Mouse (Mus musculus): ENCODE measurements around the gene Aff3. TPM values are rescaled to one million over a fixed set of nuclear protein-coding genes. Genes with fewer than 3 reads are reported as not detected.

The Aff3 gene
- total RNA-seq, 2 experiments from 2014 or later: 3.4 to 3.7 TPM

DNA sequence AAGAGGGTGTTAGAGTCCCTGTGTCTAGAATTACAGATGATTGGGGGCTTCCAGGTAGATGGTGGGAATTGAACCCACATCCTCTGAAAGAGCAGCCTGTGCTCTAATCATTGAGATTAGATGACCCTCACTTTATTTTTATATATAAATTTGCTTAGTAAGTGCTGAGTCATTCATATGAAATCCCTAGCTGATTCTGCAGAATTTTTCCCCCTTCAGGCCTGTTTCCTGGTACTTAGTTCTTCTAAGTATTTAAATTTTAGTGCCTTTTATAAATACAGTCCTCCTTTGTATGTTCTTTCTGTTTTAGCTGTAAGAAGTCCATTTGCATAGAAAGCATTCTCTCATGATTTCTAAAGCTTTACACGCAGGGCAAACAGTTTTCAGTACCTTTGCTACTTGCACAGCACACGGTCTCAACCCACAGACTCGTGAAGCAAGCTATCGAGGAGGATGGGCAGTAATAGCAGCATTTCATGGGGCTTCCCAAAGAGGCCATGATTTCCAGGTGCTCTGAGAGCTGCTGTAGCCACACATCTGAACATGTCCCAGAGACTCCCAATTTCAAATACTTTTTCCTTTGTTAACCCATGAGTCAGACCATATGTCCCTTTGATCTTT is 5.7 kb downstream of the Aff3 start:
- DNase-seq: no peak
- intact Hi-C loops (cut with DNase I; ENCODE audit: low total_unique reads): no loop called here

DNA sequence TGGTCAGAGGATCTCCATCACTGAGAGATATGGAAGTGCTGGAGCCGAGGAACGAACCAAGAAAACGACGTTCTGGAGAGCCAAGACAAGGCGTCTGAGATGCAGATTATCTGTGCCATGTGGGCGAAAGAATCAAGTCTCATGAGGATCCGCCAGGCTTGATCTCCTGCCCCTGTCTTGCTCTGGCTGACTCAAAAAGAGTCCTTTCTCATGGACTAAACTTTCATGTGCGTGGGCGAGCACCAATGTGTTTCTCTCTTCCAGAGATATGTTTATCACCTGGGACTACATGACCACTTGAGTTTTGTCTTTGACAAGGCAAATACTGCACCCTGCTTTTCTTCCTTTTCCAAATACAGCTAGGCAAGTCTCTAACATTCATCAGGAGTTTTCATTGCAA is 6.4 kb downstream of the Aff3 start:
- intact Hi-C loops (cut with DNase I; ENCODE audit: low total_unique reads): no loop called here
- no peak for DNase-seq

DNA sequence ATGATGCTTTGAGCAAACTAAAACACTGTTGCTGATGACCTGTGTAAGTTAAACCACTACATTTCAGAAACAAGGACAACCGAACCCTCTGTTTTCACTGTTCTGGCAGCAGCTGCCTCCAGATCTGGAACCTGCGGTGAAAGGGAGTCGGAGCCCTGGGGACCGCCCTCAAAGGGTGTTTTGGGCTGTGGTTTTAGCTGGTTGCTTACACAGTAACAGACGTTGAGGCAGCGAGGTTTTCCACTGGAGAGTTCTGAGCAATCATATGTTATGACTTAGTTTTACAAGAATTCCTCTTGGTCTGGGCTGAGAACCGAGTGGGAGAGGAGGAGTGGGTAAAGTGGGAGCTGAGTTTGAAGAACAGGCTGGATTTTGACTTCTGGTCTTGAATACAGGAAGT is 7.1 kb downstream of the Aff3 start:
- intact Hi-C loops (cut with DNase I; ENCODE audit: low total_unique reads): no loop called here
- no peak for DNase-seq

DNA sequence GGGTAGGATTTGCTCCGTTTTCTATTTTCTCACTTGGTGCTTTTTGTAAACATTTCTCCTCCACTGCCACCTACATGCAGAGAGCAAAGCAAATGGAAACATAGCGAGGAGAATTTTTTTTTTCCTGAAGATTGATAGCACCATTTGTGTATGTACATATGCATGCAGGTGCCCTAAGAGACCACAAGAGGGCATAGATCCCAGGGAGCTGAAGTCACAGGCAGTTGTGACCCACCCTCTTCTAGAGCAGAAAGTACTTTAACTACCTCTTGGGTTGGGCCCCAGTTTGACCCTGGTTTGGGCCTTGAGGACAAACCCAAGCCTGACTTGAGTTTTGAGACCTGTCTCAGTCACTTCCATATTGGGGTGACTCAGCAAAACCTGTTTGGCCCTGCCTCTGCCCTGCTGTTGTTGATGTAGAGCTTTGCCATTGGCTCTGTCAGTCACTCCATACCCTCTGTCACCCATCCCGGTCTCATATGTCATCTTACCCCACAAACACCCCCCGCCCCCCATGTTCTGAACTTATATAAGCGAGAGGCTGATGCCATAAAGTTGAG is 9.7 kb downstream of the Aff3 start:
- intact Hi-C loops (cut with DNase I; ENCODE audit: low total_unique reads): no loop called here
- no peak for DNase-seq

DNA sequence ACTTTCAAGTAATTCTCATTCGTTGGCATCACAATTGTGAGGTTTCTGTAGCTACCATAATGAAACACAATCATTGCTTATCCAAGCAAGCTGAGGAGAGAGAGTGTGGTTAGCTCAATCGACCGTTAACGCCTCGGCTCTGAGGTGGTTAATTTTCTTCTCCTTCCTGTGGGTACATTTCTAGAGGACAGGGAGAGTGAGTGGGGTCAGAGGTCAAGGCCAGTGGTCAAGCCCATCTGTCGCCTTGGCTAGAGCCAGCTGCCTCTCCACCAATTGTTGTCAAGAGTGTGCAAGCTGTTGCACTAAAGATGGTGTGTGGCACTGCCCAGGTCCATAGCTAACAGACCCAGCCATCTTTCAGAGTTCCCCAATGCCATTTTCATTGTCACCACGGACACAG is 14.7 kb downstream of the Aff3 start:
- DNase-seq: no peak
- intact Hi-C loops (cut with DNase I; ENCODE audit: low total_unique reads): no loop called here

DNA sequence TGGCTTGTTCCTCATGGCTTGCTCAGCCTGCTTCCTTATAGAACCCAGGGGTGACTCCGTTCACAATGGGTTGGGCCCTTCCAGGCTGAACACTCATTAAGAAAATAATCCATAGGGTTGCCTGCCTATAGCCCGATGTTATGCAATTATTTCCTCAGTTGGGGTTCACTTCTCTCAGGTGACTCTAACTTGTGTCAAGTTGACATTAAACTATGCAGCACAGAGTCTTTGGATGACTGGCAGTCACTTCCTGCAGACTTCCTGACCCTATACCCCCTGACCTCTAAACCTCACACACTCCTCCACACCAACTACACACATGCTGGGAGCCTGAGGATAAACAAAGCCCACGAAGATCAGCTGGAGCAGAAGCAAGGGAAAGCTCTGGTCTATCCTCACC is 15.6 kb downstream of the Aff3 start:
- intact Hi-C loops (cut with DNase I; ENCODE audit: low total_unique reads): no loop called here
- no peak for DNase-seq

DNA sequence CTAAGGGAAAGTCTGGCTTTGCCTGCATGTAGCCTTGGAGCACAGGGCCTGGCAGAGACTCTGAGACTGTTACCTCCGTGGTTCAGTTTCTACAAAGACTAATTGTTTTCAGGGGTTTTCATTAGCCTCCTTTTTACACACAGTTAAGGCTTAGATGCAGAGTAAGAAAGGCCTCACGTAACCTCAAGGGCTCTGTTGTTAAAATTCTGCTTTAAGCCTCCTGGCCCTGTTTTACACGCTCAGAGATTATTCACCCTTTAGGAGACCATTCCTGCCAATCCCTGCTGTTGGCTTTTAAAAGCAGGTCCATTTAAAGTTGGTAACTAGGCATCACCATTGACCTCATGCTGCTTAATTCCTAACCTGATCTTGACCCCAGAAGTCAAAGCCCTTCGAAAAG is 22.5 kb downstream of the Aff3 start:
- no peak for DNase-seq
- intact Hi-C loops (cut with DNase I; ENCODE audit: low total_unique reads): no loop called here

DNA sequence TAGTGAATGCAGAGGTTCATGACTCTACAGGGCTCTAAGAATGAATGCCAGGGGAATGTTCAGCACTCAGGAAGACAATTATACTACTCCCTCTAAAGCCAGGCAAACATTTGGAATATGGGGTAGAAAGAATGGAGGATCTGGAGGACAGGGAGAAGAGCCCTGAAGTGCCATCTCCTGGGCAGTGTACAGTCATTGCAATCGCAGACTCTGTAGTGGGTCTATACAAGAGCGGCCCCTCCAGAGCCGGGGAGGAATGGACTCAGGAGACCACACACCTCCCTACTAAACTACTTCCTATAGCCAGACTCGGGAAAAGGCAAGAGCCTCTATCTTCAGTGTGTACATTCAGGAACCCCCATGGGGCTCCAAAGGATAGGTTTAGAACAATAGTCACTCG is 25.1 kb downstream of the Aff3 start:
- intact Hi-C loops (cut with DNase I; ENCODE audit: low total_unique reads): no loop called here
- DNase-seq: no peak

DNA sequence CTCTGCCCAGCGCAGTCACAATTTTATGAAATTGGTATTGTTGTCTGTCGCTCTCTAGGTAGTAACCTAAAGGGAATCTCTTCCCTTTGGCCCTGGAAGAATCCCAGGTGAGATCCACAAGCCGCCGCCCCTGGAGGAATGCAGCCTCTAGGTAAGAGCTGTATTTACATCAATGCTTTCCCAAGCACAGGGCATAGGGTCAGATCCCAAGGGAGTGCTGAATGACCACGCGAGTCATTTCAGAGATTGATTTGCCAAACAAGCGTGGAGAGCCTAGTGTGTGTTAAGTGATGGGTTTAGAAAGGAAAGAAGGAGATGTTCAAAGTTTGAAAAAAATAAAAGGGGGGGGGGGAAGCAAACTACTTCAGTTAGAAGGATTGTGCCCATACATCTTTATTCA is 29.2 kb downstream of the Aff3 start:
- intact Hi-C loops (cut with DNase I; ENCODE audit: low total_unique reads): no loop called here

DNA sequence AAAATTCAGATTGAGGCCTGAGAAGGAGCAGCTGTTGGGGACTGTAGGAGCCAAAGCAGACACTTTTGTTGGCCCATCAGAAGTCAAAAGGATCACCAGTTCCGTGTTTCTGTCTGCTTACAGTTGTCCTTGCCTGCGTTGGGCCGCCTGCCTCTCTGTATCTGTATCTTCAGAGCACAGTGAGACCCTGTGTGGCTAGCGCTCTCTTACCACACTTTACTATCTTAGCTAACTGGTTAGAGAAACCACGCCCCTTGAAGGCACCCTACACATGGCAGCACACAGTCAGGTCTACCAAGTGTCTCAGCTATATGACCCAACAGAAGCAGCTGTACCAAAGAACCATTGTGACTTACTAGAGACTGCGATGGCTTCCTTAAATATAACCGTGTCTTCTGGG is 30.7 kb downstream of the Aff3 start:
- intact Hi-C loops (cut with DNase I; ENCODE audit: low total_unique reads): no loop called here

More for the DNA sequence above, 29.2 kb downstream of the Aff3 start:
- no peak for DNase-seq

DNA sequence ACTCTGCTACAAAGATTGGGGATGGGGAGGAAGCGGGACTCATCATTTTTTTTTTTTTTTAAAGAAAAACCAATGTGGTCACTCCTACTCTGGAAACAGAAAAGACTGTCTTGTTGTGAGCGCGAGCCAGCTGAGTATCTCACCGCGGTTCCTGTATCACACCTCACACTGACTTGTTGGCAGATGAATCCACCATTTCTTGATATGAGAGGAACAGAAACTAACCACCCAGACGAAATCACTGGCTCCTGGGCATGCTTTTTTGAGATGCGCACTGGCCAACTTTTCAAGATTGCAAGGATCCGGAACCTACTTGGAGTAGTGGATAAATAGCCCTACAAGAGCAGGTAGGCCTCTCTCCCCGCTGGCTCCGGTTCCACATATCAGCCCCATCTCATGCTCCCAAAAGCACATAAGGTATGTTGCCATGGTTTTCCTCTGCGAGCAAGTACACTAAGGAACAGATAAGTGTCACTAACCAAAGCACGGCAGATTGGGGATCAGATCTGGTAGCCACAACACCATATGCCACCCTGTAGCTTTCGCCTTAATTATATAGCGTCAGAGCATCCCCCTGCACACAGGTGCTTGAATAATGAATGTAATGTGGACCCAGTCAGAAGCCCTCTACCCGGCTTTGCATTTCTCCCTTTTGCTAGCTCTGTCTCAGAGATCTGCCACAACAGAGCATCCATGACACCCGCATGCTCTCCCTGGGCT is 32.1 kb downstream of the Aff3 start:
- DNase-seq: no peak
- intact Hi-C loops (cut with DNase I; ENCODE audit: low total_unique reads): no loop called here

More for the DNA sequence above, 30.7 kb downstream of the Aff3 start:
- no peak for DNase-seq

DNA sequence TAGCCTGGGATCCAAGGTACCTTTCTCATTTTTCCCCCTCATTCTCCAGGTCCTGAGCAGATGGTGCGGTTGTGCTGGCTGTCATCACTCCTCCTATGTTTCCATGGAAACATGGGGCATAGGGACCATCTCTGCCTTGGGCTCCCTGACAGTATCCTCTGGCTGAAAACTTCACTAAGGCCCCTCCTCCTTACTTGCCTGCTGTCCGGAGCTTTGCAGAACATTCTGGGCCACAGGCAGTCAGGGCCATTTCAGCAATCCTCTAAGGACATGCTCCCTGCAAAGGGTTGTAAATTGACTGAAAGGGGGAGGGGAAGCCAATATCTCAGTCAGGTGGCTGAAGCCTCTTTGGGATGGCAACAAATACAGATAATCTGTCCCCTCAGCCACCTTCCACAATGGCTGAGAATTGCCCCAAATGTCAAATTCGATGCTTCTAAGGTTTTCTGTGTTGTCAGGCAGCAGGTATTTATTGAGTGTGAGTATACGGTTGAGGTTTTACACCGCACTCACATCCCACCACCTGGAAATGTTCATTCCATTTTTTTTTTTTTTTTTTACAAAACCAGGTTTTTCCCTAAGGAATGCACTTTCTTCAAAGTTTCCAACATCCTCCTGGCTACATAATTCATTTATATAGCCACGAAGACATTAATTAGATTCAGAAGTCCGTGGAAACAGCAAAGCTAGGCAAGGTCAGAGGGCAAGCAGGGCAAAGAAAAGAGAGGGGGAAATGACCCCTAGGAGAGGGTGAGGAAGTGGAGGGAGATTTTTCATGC is 33.1 kb downstream of the Aff3 start:
- no peak for DNase-seq
- intact Hi-C loops (cut with DNase I; ENCODE audit: low total_unique reads): no loop called here

DNA sequence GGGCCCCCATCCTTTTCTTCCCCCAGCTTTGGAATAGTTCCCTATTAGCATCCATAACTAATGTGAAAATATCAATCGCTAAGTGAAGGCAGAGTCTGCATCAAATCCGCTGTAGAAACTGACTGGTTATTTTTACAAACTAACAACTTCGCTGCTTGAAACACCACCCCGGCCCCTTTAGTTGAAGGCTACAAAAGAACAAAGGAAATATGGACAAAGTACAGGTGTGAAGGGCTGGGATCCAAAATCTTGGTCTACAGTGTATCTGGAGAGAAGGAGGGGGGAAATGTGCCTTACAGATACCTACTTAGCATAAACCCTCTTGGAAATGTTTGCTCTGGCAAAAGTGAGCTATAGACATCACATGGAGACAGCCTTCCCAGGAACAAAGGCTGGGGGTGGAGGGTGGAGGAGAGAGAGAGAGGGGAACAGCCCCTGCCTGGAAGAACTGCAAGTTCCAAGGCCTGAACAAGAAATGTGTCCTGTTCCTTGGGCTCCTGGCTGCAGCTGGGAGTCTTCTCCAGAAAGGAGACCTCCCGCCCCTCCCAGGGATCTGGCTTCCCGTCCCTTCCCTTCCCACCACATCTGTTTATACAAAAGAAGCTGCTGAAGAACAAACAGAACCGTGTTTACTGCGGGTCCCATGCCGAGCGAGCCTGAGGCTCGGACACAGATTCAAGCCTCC is 35.7 kb downstream of the Aff3 start:
- intact Hi-C loops (cut with DNase I; ENCODE audit: low total_unique reads): no loop called here
- peak; percentile 24 for DNase-seq

DNA sequence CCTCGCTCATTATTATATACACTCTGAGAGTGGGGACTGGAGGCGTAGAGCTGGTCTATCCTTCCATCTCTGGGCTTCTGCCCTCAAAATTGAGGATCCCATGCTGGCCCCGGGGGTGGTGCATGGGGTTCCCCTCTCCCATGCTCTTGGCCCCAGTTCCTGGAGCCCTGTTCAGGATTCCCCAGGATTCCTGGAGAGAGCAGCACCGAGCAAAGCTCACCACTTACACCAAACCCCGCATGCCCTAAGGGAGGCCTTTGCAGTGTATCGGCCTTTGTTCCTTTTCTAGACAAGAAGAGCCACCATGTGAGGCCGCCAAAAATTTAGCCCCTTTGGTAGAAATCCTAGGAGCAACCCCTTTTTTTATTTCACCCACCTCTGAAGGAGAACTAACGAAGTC is 36.3 kb downstream of the Aff3 start:
- no peak for DNase-seq
- intact Hi-C loops (cut with DNase I; ENCODE audit: low total_unique reads): no loop called here

DNA sequence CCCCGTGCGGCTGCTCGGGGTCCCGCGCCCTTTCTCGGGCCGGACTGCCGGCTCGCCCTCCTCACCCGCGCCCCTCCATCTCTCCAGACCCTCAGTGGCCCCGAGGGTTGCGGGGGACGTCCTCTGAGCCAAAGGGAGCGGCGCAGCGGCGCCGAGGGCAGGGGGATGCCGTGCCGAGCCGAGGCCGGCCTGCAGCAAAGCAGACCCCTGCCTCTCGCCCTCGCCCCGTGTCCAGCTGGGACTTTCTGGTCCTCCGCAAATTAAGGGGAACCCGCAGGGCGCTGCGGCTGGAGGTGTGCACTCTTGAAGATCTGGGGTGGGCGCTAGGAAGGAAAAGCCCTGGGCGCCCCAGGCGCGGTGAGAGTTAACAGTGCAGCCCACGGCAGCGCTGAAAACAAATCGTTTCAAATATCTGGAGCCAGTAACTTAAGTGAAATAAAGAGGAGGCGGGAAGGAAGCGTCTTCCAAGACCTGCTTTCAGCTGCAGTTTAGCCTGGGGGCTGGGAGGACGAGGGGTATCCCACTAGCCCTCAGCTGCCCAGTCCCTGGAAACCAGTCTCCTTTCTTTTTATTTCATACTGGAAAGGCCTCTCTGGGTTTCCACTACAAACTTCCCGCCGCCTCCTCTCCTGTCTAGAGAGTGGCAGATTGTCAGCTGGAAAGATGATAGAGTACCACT is 36.9 kb downstream of the Aff3 start:
- DNase-seq: peak; percentile 11
- intact Hi-C loops (cut with DNase I; ENCODE audit: low total_unique reads): no loop called here

DNA sequence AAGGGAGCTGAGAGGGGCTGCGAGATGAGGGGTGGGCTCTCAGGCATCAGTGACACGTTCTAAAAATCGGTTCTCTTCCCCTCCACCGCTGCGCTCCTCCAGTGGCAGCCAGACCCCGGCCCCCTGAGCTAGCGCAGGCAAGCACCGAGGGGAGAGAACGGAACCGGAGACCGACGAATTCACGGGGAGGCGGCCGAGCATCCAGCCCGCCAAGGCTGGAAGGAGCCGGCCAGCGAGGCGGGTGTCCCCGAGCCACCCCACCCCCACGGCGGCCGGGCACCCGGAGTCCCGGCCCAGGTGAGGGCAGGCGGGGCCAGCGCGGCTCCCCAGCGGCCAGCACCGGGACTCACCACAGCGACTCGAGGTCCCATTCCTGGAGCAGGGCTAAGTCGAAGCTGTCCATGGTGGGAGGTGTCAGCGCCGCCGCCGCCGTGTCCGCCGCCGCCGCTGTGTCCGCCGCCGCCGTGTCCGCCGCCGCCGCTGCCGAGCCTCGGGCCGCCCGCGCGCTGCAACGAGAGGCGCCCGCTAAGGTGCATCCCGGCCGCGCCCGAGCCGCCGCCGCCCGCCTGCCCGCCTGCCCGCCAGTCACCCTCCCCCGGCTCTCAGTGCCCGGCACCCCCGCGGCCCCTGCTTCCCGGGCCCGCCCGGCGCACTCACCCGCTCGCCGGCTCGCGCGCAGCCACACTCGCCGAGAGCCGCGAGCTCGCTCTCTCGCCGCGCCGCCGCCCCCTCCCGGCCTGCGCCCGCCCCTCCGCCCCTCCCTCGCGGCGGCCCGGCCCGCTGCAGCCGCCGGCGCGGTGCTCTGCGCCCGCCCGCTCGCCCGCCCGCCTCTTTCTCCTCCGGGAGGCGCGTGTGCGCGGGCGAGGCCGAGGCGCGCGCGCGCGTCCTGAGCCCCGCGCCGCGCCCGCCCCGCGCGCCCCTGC is 37.8 kb downstream of the Aff3 start:
- DNase-seq: peak; percentile 64
- intact Hi-C loops (cut with DNase I; ENCODE audit: low total_unique reads): no loop called here

DNA sequence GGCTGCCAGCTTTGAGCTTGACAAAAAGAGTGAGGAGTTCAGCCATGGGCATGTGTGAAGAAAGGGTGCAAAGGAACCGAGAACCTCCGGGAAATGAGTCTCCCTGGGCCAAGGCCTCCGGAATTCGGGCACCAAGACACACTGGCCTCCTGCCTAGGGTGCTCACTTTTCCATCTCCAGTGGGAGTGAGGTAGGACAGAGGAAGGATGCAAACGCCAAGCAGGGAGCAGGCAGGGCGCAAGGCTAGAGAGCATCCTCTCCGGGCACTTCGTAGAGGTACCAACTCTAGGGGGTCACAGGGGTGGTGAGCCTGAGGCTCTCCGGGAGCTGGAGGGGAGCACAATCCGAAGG is 38.4 kb downstream of the Aff3 start:
- intact Hi-C loops (cut with DNase I; ENCODE audit: low total_unique reads): no loop called here
- DNase-seq: no peak

DNA sequence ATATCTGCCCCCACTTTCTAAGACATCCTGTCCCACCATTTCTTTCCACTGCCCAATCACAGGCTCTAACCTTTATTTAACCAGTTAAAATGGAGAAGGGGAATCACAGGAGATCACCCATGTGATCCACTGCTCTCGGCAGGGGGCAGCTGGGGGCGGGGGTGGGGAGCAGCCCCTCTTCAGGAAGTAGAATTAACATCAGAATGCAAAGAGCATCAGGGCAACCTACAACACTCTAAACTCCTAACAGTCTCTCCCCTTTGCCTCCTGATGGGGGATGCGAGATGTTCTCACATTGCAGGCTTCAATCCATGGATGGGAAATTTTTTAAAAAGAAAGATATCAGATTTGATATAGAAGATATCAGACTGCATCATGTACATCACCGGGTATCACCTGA is 42.9 kb downstream of the Aff3 start:
- intact Hi-C loops (cut with DNase I; ENCODE audit: low total_unique reads): no loop called here
- DNase-seq: no peak

DNA sequence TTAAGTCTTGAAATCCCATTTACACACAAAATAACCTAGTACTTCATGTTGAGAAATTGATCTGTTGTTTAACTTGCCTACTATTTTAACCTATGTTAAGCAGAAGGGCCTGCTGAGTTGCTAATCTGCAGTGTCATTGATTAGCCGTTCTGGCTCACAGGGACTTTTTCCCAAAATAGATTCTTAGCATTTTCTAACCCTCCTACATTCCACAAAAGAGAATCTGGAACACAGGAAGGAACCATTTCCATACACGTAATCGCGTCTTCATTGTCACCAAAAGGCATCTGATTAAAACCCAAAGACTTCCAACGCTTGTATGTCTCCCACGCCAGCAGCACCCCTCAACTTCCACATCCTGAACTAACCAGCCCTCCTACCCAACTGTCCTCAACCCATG is 44.4 kb downstream of the Aff3 start:
- DNase-seq: no peak
- intact Hi-C loops (cut with DNase I; ENCODE audit: low total_unique reads): no loop called here

Data from gastrocnemius, postnatal 14 days (tissue).